Mouse (Mus musculus): ENCODE data around the gene Col4a5. TPM values are rescaled to one million over a fixed set of nuclear protein-coding genes. Genes with fewer than 3 reads are reported as not detected.

Gene Col4a5
- polyA plus RNA-seq, 1 experiment from 2014 or later, result 6.9 TPM

Other genes with a start within 250 kb of the Col4a5 start
- 1.3 and 1.6 TPM in 2 replicates for gene Col4a6, start 1.3 kb upstream of the Col4a5 start, polyA plus RNA-seq (2014; fragmentation: Nextera tagmentation; extraction: Ambion mirVana)
- gene Irs4, start 249.9 kb downstream of the Col4a5 start, polyA plus RNA-seq (2014; fragmentation: Nextera tagmentation; extraction: Ambion mirVana), result 1.5 and 1.9 TPM in 2 replicates

Measured in forebrain, embryonic 14.5 days (tissue).